Mouse (Mus musculus): ENCODE data around the gene Pxt1. TPM values are rescaled to one million over a fixed set of nuclear protein-coding genes. Genes with fewer than 3 reads are reported as not detected.

Gene Pxt1
- total RNA-seq, 2 experiments from 2014 or later: not detected

DNA sequence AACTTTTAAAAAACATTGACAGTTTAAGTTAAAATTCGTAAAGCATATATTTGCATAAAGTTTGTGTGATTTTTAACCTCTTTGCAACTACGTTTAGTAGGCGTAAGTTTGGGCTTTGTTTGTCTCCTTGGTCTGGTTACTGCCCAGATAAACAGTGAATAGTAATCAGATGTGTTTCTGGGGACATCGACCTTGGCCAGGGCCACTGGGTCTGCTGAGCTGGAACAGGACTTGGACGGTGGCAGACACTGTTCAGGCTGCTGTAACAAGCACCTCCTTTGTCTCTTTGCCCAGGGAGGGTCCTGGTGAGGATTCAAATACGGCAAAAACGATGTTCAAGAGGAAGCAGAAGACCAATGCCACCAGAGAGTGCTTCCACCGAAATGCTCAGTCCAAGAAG, 58.4 kb downstream of the Pxt1 start:
- no peak for TF ChIP-seq CTCF (IDR thresholded peaks at IDR 0.05)
- intact Hi-C loops (cut with DNase I): no loop called here
- no peak for DNase-seq (ENCODE audit: extremely low spot score in 1 of 2, low spot score in 2 of 2)
- Histone ChIP-seq H3K27ac (no peak overlapping the region), H3K4me3 (no peak overlapping the region)

Other genes with a start within 250 kb of the Pxt1 start
- gene AC170998.1, start 217.8 kb downstream of the Pxt1 start, total RNA-seq (2021): 1 to 10 TPM; 1.6 to 3.3 TPM
- gene Mapk13, start 174.5 kb downstream of the Pxt1 start, total RNA-seq (2021): 1 to 10 TPM; 1.6 to 1.7 TPM
- gene Brpf3, start 142.8 kb downstream of the Pxt1 start, total RNA-seq (2021): 10 to 100 TPM; 49.1 to 49.5 TPM
- under 1 TPM; 0.61 to 0.66 TPM for gene Pnpla1, start 85.4 kb downstream of the Pxt1 start, total RNA-seq (2021)
- 10 to 100 TPM in 1 of 2 experiments, 1 to 10 TPM in 1; 9.4 to 11.2 TPM for gene 4930539E08Rik, start 28.5 kb downstream of the Pxt1 start, total RNA-seq (2021)
- gene Kctd20, start 8.1 kb upstream of the Pxt1 start, total RNA-seq (2021): 10 to 100 TPM; 65.2 to 74.7 TPM
- 10 to 100 TPM; 53.5 to 58.6 TPM for gene Stk38, start 64.2 kb upstream of the Pxt1 start, total RNA-seq (2021)
- 100 to 1,000 TPM; 113 to 114 TPM for gene Srsf3, start 88.8 kb upstream of the Pxt1 start, total RNA-seq (2021)
- 10 to 100 TPM; 40.6 to 64.4 TPM for gene Cdkn1a, start 147.1 kb upstream of the Pxt1 start, total RNA-seq (2021)
- gene Rab44, start 170.3 kb upstream of the Pxt1 start, total RNA-seq (2021): under 1 TPM in 1 of 2 experiments, not detected in 1; 0.32 TPM

Data from left cerebral cortex, adult 2 months (tissue).